Mouse (Mus musculus) hindbrain, postnatal 0 days (tissue): ENCODE data around the gene Gm9999. TPM values are rescaled to one million over a fixed set of nuclear protein-coding genes. Genes with fewer than 3 reads are reported as not detected.
"Not testable (repeated sequence)": the region's sequence is repeated elsewhere in the genome, so short reads cannot be mapped to it uniquely, and the experiment has no call there.

Experiments used
- ATAC-seq: fragments of 200-750 bp; cut with Nextera tagmentation; 2 replicates; pipeline ENCODE4 v1.8.0; 2017; ENCODE audit warnings: mild to moderate bottlenecking, moderate TSS enrichment, moderate library complexity
- DNase-seq: peaks from one replicate; pipeline ENCODE4 v3.0.0-alpha.2; 2015; ENCODE audit warnings: low spot score
- H3K27ac ChIP-seq: fragments of 300-500 bp; sonication (generic); 2 replicates; pipeline ENCODE4 v1.5.1; 2014; ENCODE audit warnings: mild to moderate bottlenecking
- H3K27me3 ChIP-seq: fragments of 300-500 bp; sonication (generic); 2 replicates; pipeline ENCODE4 v1.6.1; 2014; ENCODE audit warnings: low read length, mixed read lengths; ENCODE audit not compliant: insufficient read depth
- H3K36me3 ChIP-seq: fragments of 300-500 bp; sonication (generic); 2 replicates; pipeline ENCODE4 v1.6.1; 2014; ENCODE audit warnings: low read length, mixed read lengths; ENCODE audit not compliant: insufficient read depth
- H3K4me1 ChIP-seq: fragments of 300-500 bp; sonication (generic); 2 replicates; pipeline ENCODE4 v1.6.1; 2014; ENCODE audit warnings: antibody characterized with exemption, low read length, mixed read lengths; ENCODE audit not compliant: insufficient read depth
- H3K4me2 ChIP-seq: fragments of 300-500 bp; sonication (generic); 2 replicates; pipeline ENCODE4 v1.6.1; 2014; ENCODE audit warnings: low read depth, mild to moderate bottlenecking, low read length, moderate library complexity, mixed read lengths
- H3K4me3 ChIP-seq: fragments of 300-500 bp; sonication (generic); 2 replicates; pipeline ENCODE4 v1.5.1; 2014; ENCODE audit warnings: low read length
- H3K9ac ChIP-seq: fragments of 300-500 bp; sonication (generic); replicated peaks from 2 replicates; pipeline ENCODE4 v1.6.1; 2014; ENCODE audit warnings: mild to moderate bottlenecking, low read length, moderate library complexity, mixed read lengths
- H3K9me3 ChIP-seq: fragments of 300-500 bp; sonication (generic); 2 replicates; pipeline ENCODE4 v1.6.1; 2016; ENCODE audit warnings: low read length, mixed read lengths
- CTCF ChIP-seq: IDR thresholded peaks from 2 replicates; pipeline ENCODE4 v1.5.1; 2016; ENCODE audit warnings: antibody characterized with exemption, control low read depth, low read depth
- WGBS: fragments of 180-500 bp; shearing (Covaris S2); extraction: QIAGEN DNeasy Blood & Tissue Kit; methylation state at CpG from one replicate; pipeline ENCODE4 v1.1.7; 2014; 5-methylcytosine and 5-hydroxymethylcytosine counted together
- polyA plus RNA-seq: library from polyadenylated mRNA; unstranded; fragments of >200 nt; fragmentation: Nextera tagmentation; extraction: Ambion mirVana; gene quantifications from 2 replicates; pipeline ENCODE4 v1.2.1, GENCODE M21; 2015
- total RNA-seq: library from RNA; depleted of rRNA; stranded (reverse); fragments of >200 nt; gene quantifications from 2 replicates; pipeline ENCODE4 v1.2.3, GENCODE M21; 2014

The Gm9999 gene
- total and polyA plus RNA-seq, 2 experiments from 2014 or later = not detected

GRCm38 (mm10) chr7:47024454-47024853 is 41.1 kb downstream of the Gm9999 start:
- Histone ChIP-seq H3K9me3 (no peaks in the 10 kb centered on the region), H3K9ac (no peak overlapping the region), H3K4me3 (no peak overlapping the region), H3K27me3 (no peaks in the 10 kb centered on the region), H3K36me3 (no peaks in the 10 kb centered on the region), H3K4me2 (no peak overlapping the region), H3K4me1 (no peaks in the 10 kb centered on the region), H3K27ac (no peak overlapping the region)
- WGBS = 87% methylated on average over 7 of the region's 7 CpGs
- DNase-seq = no peak
- no peak for ATAC-seq
- no peak for TF ChIP-seq CTCF

GRCm38 (mm10) chr7:47025429-47025828 is 42.0 kb downstream of the Gm9999 start:
- Histone ChIP-seq H3K9me3 (no peaks in the 10 kb centered on the region), H3K4me3 (no peak overlapping the region), H3K27ac (no peak overlapping the region), H3K4me2 (no peak overlapping the region), H3K36me3 (no peaks in the 10 kb centered on the region), H3K9ac (no peak overlapping the region), H3K27me3 (no peaks in the 10 kb centered on the region), H3K4me1 (no peaks in the 10 kb centered on the region)
- DNase-seq (no peak), ATAC-seq (no peak)
- WGBS = 53% methylated on average over 9 of the region's 9 CpGs
- no peak for TF ChIP-seq CTCF

- H3K36me3 ChIP-seq, ATAC-seq, H3K27ac ChIP-seq, H3K4me3 ChIP-seq, H3K9ac ChIP-seq, H3K4me1 ChIP-seq, H3K9me3 ChIP-seq, H3K4me2 ChIP-seq, DNase-seq, H3K27me3 ChIP-seq: not testable (repeated sequence)
- 76% methylated on average over 3 of the region's 3 CpGs for WGBS
These were observed 43.5 kb downstream of the Gm9999 start for GRCm38 (mm10) chr7:47026899-47027298.

- H3K27me3 ChIP-seq = no peaks in the 10 kb centered on the region
- ATAC-seq (no peak), DNase-seq (no peak)
- no peaks in the 10 kb centered on the region for H3K9me3 ChIP-seq
- TF ChIP-seq CTCF = no peak
- no peaks in the 10 kb centered on the region for H3K4me1 ChIP-seq
- no peak overlapping the region for H3K4me2 ChIP-seq
- no peaks in the 10 kb centered on the region for H3K36me3 ChIP-seq
- no peak overlapping the region for H3K27ac ChIP-seq
- H3K4me3 ChIP-seq = no peak overlapping the region
- 97% methylated on average over 1 of the region's 1 CpGs for WGBS
- no peak overlapping the region for H3K9ac ChIP-seq
These were observed 44.1 kb downstream of the Gm9999 start for GRCm38 (mm10) chr7:47027520-47027919.

- Histone ChIP-seq H3K4me1 (no peaks in the 10 kb centered on the region), H3K4me3 (no peak overlapping the region), H3K36me3 (no peaks in the 10 kb centered on the region), H3K9me3 (no peaks in the 10 kb centered on the region), H3K9ac (no peak overlapping the region), H3K4me2 (no peak overlapping the region), H3K27me3 (no peaks in the 10 kb centered on the region), H3K27ac (no peak overlapping the region)
- WGBS = 70% methylated on average over 9 of the region's 9 CpGs
- ATAC-seq (no peak), DNase-seq (peak; percentile 6)
- no peak for TF ChIP-seq CTCF
These were observed 47.3 kb downstream of the Gm9999 start for GRCm38 (mm10) chr7:47030517-47031193.

GRCm38 (mm10) chr7:47031371-47031770 is 48.0 kb downstream of the Gm9999 start:
- Histone ChIP-seq H3K9ac (no peak overlapping the region), H3K4me2 (no peak overlapping the region), H3K9me3 (no peaks in the 10 kb centered on the region), H3K4me1 (no peaks in the 10 kb centered on the region), H3K27ac (no peak overlapping the region), H3K4me3 (no peak overlapping the region), H3K27me3 (no peaks in the 10 kb centered on the region), H3K36me3 (no peaks in the 10 kb centered on the region)
- no peak for TF ChIP-seq CTCF
- DNase-seq (no peak), ATAC-seq (no peak)
- 75% methylated on average over 4 of the region's 4 CpGs for WGBS

- Histone ChIP-seq H3K9me3 (no peaks in the 10 kb centered on the region), H3K9ac (no peak overlapping the region), H3K4me1 (no peaks in the 10 kb centered on the region), H3K27ac (no peak overlapping the region), H3K4me2 (no peak overlapping the region), H3K36me3 (no peaks in the 10 kb centered on the region), H3K27me3 (no peaks in the 10 kb centered on the region), H3K4me3 (no peak overlapping the region)
- TF ChIP-seq CTCF = no peak
- DNase-seq = no peak
- 92% methylated on average over 4 of the region's 4 CpGs for WGBS
- ATAC-seq = no peak
These were observed 51.5 kb downstream of the Gm9999 start for GRCm38 (mm10) chr7:47034785-47035384.
